Mouse (Mus musculus) gastrocnemius, adult 2 months (tissue): ENCODE results near the gene Ly6g5c. TPM values are rescaled to one million over a fixed set of nuclear protein-coding genes. Genes with fewer than 3 reads are reported as not detected.

ENCODE experiments used
- DNase-seq: peaks from one replicate; pipeline ENCODE4 v3.0.0; 2022
- H3K27ac ChIP-seq: fragments of 200-600 bp; 2 replicates; pipeline ENCODE4 v1.8.1; 2022; ENCODE audit warnings: mild to moderate bottlenecking
- H3K4me3 ChIP-seq: fragments of 200-600 bp; 2 replicates; pipeline ENCODE4 v1.8.1; 2022; ENCODE audit warnings: mild to moderate bottlenecking, moderate library complexity
- CTCF ChIP-seq: fragments of 200-600 bp; IDR thresholded peaks from 2 replicates; pipeline ENCODE4 v1.8.1; 2022; ENCODE audit warnings: antibody characterized with exemption, mild to moderate bottlenecking, moderate library complexity
- intact Hi-C: fragments of 180-260 bp; cut with DNase I; formaldehyde crosslinking; loops from one replicate; pipeline ENCODE4 v1.15.1; 2025
- long read RNA-seq, 2 experiments: library from polyadenylated mRNA; stranded (forward); transcript quantifications; one replicate each; pipeline ENCODE4 v2.0.0; 2021
- total RNA-seq, 2 experiments: library from RNA; stranded (reverse); gene quantifications; 2 replicates each; pipeline ENCODE4 v1.2.3; 2021

Gene Ly6g5c
- not detected for total RNA-seq
- long read RNA-seq, experiment 1 = 0 reads
- long read RNA-seq, experiment 2 = 0 reads

DNA sequence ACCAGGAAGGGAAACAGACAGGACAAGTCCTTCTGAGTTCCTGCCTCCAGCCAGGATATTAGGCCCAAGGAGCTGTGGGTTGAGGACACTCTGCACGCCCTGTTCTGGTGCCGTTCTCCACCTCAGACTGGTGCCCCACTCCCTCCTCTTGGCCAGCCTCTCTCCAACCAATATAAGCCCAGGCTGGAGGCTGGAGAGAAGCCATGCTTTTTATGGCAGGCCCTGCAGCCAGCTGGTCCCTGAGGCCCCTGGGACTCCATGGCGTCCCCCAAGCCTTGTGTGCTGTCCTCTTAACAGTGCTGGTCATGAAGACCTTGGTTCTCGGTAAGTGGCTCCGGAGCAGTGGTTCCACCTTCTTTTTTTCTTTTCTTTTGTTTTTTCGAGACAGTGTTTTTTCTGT is at the start of gene Ly6g5c:
Gene Ly6g5c, plus strand, starts transcription at position 183 of the 400 bp plus-strand sequence.
- TF ChIP-seq CTCF = no peak
- no peak within 1 kb of the TSS for H3K4me3 ChIP-seq
- DNase-seq = no peak
- no peak within 1 kb of the TSS for H3K27ac ChIP-seq
- intact Hi-C loops = no loop called here

DNA sequence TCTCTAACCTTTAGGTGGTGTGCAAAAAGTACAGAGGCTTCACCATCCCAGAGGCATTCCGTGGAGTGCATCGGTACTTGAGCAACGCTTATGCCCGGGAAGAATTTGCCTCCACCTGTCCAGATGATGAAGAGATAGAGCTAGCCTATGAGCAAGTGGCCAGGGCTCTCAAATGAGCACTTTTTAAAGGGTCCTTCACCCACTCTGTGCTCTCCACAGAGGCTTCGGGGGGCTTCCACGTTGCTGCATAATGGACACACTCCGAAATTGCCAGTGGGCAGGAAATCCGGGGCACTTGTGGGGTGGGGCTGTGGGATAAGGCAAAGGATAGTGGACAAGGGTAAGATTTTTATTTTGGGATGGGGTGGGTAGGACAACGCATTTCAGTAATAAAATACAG is 49.8 kb upstream of the Ly6g5c start:
- Histone ChIP-seq H3K27ac (peak overlapping the region; percentile 91), H3K4me3 (peak overlapping the region; percentile 86)
- intact Hi-C loops = loop anchor here (2.0 kb wide), 1 partner anchor 38 kb away; no protein-coding TSS in a partner anchor
- TF ChIP-seq CTCF = no peak
- no peak for DNase-seq

DNA sequence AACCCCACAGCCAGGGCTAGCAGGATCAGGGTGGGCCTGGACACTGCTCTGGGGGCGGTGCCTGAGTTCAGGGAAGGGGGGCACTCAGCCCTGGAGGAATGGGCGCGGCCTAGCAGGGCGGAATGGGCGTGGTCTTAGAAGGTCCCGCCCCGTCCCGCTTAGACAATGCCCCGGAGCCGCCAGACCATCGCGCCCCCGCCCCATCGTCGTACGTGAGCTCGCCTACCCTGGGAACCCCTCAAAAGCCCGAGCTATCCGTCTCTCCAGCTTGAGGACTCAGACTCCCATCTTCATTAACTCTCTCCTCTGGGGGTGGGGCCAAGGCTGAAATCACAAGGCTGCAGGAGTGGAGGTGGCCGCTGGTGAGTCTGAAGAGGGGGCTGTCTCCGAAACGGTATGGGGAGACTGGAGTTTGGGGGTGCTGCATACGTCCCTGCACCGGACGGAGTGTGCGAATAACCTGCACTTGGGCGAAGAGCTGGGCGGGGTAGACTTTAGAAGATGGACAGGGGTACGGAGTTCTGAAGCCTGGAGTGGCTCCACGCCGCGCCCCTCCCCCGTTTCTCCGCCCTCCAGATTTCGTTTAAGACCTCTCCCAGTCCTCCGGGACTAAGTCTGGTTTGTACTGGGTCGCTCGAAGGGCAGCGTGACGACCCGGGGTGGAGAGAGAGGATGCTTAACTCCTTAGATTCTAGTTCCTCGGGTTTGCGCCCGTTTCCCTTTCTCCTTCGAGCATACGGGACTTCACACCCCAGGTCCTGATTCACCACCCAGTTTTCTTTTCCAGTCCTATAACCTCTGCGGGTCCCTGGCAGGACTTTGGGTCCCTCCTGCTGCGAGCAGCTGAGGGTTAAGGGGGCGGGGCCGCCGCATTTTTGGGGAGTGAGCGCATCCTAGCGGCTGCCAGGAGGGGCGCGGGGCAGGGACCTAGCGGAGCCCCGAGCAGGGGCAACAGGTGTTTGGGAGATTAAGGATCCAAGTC is 48.9 kb upstream of the Ly6g5c start, which contains the start of gene Ddah2:
Gene Ddah2, plus strand, starts transcription at position 125 of the 982 bp plus-strand sequence.
- Histone ChIP-seq H3K27ac (peak within 1 kb of the TSS; percentile 91), H3K4me3 (peak within 1 kb of the TSS; percentile 86)
- TF ChIP-seq CTCF = peak; percentile 72
- intact Hi-C loops = loop anchor here (2.0 kb wide), 1 partner anchor 38 kb away; no protein-coding TSS in a partner anchor
- DNase-seq = peak; percentile 92

DNA sequence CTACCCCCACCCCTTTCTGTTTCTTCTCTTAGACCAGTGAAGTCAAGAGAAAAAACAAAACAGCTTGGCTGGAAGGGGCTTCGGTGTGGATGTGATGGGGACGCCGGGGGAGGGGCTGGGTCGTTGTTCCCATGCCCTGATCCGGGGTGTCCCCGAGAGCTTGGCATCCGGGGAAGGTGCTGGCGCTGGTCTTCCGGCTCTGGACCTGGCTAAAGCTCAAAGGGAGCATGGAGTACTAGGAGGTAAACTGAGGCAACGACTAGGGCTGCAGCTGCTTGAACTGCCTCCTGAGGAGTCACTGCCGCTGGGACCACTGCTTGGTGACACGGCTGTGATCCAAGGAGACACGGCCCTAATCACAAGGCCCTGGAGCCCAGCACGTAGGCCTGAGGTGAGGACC is 48.0 kb upstream of the Ly6g5c start:
- TF ChIP-seq CTCF = no peak
- intact Hi-C loops = no loop called here
- Histone ChIP-seq H3K4me3 (peak overlapping the region; percentile 86), H3K27ac (peak overlapping the region; percentile 91)
- no peak for DNase-seq

DNA sequence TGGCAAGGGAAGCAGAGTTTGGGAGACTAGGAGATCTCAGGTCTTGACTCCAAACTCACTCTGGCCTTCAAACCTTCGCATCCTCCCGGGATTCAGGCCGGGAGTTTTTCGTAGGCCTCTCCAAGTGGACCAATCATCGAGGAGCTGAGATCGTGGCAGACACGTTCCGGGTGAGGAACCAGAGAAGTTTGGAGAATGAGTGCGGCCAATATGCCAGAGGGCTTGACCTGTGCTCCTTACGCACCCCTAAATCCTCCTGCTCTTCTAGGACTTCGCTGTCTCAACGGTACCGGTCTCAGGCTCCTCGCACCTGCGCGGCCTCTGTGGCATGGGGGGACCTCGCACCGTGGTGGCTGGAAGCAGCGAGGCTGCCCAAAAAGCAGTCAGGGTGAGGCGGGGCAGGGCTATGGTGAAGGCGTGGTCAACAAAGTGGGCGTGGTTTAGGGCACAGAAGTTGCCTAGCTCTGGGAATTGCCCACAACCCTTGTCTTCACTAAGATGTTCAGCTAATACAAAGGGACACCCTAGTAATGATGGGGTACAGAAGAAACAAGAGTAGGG is 47.3 kb upstream of the Ly6g5c start:
- Histone ChIP-seq H3K27ac (peak overlapping the region; percentile 91), H3K4me3 (peak overlapping the region; percentile 86)
- intact Hi-C loops = no loop called here
- no peak for TF ChIP-seq CTCF
- peak; percentile 64 for DNase-seq

DNA sequence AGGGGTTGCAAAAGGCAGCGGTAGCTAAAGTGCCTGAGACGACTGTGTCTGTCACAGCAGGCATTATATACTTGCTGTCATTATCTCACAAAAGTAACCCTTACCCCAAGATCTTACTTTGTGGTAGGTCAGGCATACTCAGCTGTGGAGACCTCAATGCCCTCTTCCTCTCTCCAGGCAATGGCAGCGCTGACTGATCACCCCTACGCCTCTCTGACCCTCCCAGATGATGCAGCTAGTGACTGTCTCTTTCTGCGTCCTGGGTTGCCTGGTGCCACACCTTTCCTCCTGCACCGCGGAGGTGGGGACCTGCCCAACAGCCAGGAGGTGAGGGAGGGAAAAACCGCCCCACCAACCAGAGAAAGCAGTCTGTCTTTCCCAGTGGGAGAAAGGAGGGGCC is 46.8 kb upstream of the Ly6g5c start:
- intact Hi-C loops = no loop called here
- H3K4me3 ChIP-seq = no peak overlapping the region
- no peak overlapping the region for H3K27ac ChIP-seq
- TF ChIP-seq CTCF = no peak
- no peak for DNase-seq

DNA sequence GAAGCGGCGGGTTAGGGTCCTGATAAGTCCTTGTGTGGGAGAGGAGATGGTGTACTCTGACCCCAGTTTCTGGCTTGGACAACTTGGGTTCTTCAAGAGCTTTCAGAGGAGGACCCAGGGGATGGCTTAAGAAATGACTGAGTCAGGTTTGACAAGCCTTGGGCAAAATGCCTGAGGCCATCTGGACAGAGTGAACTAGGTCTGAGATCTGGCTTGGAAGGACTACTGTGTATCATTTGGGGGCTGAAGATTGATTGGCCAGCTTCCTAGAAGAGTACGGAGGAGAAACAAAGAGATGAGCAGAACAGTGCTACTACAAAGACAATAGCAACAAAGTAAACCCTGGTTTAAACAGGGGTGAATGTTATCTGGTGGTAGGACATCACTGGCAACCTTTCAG is 44.6 kb upstream of the Ly6g5c start:
- peak; percentile 34 for DNase-seq
- intact Hi-C loops = no loop called here
- Histone ChIP-seq H3K4me3 (no peak overlapping the region), H3K27ac (no peak overlapping the region)
- TF ChIP-seq CTCF = no peak

DNA sequence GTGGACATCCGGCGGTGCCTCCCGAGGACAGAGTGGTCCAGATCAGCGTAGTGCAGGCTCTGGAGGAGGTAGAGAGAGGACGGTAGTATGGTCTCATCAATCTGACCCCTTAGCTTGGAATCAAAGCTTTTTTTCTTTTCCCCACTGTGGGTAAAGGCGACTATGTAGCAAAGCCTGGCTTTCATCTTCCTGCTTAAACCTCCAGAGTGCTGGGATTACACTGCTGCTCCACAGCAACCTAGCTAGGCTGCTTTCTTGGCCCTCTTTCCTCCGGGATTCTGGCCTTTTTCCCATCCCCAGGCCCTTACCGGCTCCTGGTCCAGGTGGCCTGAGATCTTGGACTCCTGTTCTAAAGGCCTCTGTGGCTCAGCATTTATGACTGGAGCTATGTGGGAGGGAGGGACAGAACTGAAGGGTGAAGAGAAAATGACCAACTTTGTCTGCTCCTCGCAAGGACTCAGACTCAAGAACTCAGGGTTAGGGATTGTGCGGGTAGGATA is 43.7 kb upstream of the Ly6g5c start:
- intact Hi-C loops = no loop called here
- DNase-seq = no peak
- TF ChIP-seq CTCF = no peak
- peak overlapping the region; percentile 66 for H3K4me3 ChIP-seq
- peak overlapping the region; percentile 16; the same call in 1 of the 2 replicates for H3K27ac ChIP-seq

DNA sequence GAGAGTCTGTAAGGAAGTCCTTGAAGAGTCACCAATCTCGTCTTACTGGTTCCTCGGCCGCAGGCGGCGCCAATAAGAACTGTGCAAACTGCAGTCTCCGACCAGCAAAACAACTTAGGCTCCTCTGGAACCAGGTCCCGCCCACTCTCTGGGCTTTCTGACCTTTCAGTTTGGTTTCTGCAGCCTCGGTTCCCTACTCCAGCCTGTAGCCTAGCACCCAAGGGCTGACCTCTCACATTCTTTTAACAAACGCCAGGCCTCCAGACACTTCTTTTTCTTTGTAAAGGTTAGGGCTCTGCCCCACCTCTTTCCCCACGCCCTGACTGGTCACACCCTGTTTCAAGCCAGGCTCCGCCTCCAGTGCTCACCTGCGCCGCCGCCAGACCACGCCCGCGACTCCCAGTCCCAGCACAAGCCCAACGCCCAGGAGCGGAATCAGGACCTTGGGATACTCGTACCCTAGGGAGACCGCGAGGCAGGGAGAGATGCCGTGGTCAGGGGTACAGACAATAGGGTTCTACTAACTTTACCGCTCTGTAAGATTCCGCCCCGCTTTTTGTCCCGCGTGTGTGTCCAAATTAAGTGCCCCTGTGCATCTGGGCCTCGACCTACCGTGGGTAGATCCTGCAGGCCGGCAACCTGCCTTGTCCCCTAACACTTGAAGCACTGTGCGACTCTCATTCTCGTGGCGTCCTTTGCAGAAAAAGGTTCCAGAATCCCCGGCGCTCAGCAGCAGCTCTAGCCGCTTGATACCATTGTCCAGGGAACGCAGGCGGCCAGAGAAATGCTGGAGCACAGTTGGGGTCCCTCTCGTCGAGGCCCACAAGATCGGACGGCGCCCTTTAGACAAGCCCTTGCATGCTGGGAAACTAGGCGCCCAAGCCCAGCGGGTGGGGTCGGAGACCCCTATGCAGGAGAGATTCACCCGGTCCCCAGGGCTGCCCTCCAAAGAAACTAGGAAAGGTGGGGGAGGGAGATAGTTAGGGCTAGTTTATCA is 42.8 kb upstream of the Ly6g5c start, which contains the start of gene Ly6g6c:
Gene Ly6g6c, plus strand, starts transcription at position 438 of the 997 bp plus-strand sequence.
- Histone ChIP-seq H3K27ac (peak within 1 kb of the TSS; percentile 21; the same call in 1 of the 2 replicates), H3K4me3 (peak within 1 kb of the TSS; percentile 66)
- peak; percentile 63 for DNase-seq
- no peak for TF ChIP-seq CTCF
- intact Hi-C loops = no loop called here

DNA sequence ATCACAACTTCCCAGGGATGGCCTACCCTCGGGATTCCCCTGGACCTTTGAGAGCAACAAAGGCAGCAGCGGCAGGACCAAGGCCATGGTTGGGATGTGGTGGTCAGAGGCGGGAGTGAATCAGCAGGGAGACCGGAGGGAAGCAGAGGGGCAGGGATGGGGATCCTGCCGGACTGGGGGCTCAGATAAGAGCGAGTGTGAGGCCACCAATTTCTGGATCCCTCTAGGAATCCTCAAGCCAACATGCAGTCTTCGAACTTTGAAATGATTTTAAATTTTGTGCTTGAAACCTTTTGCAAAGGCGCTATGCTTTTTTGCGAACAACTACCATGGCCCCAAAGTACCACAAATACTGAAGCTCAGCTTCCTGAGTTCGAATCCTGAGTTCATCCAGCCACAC is 42.0 kb upstream of the Ly6g5c start, which contains the start of gene Mpig6b:
Gene Mpig6b, minus strand, starts transcription at position 101 of the 400 bp plus-strand sequence.
- peak within 1 kb of the TSS; percentile 21; the same call in 1 of the 2 replicates for H3K27ac ChIP-seq
- no peak for DNase-seq
- H3K4me3 ChIP-seq = peak within 1 kb of the TSS; percentile 66
- intact Hi-C loops = no loop called here
- no peak for TF ChIP-seq CTCF

DNA sequence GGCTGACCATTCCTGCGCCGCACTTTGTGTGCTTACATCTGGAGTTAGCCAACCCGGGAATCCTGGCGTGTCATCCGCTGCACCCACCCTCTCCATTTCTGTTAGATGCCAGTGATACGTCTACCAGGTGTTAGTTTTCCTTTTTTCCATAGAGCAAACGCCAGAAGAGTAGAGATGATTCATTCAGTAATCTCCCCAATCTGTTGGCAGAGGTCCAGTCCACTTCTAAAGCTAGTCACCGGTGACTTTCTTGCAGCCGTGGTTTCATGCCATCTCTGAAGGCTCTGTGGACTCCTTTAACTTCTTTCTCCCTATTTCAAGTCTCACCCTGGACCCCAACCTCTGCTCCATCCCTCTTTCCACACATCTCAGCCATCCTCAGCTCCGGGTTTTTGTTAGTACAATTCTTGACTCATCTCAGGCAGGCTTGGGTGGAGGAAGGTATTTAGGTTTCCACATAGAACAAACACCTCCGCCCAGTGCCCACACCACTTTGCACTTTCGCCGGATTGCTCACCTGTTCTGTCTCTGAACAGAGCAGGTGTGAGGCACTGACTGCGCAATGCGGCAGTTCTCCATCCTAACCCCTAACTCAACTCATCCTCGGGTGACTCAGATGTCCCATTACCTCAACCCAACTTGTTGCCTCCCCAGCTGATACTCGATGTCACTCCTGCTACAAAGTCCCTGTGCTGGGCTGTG is 39.7 kb upstream of the Ly6g5c start:
- intact Hi-C loops = no loop called here
- Histone ChIP-seq H3K27ac (no peak overlapping the region), H3K4me3 (no peak overlapping the region)
- no peak for TF ChIP-seq CTCF
- DNase-seq = no peak
